Mouse (Mus musculus) midbrain, postnatal 0 days (tissue): Measurements from ENCODE around the gene Cd72. TPM values are rescaled to one million over a fixed set of nuclear protein-coding genes. Genes with fewer than 3 reads are reported as not detected.

ENCODE experiments used
- ATAC-seq: fragments of 200-750 bp; cut with Nextera tagmentation; 2 replicates; pipeline ENCODE4 v1.8.0; 2017; ENCODE audit warnings: moderate number of reproducible peaks, mild to moderate bottlenecking, moderate TSS enrichment, moderate library complexity; ENCODE audit not compliant: low FRiP score
- DNase-seq: peaks from one replicate; pipeline ENCODE4 v3.0.0-alpha.2; 2015; ENCODE audit warnings: low spot score
- H3K27ac ChIP-seq: fragments of 300-500 bp; sonication (generic); 2 replicates; pipeline ENCODE4 v1.5.1; 2014; ENCODE audit warnings: low read depth, mild to moderate bottlenecking, low read length, mixed read lengths
- H3K27me3 ChIP-seq: fragments of 300-500 bp; sonication (generic); 2 replicates; pipeline ENCODE4 v1.6.1; 2014; ENCODE audit warnings: low read length, control low read depth, mixed read lengths; ENCODE audit not compliant: insufficient read depth
- H3K36me3 ChIP-seq: fragments of 300-500 bp; sonication (generic); 2 replicates; pipeline ENCODE4 v1.6.1; 2014; ENCODE audit warnings: low read length, control low read depth, mixed read lengths; ENCODE audit not compliant: insufficient read depth
- H3K4me1 ChIP-seq: fragments of 300-500 bp; sonication (generic); 2 replicates; pipeline ENCODE4 v1.6.1; 2014; ENCODE audit warnings: mild to moderate bottlenecking, control low read depth, antibody characterized with exemption, low read length, mixed read lengths; ENCODE audit not compliant: insufficient read depth
- H3K4me2 ChIP-seq: fragments of 300-500 bp; sonication (generic); 2 replicates; pipeline ENCODE4 v1.6.1; 2014; ENCODE audit warnings: low read depth, mild to moderate bottlenecking, low read length, mixed read lengths; ENCODE audit not compliant: poor library complexity, severe bottlenecking
- H3K4me3 ChIP-seq: fragments of 300-500 bp; sonication (generic); 2 replicates; pipeline ENCODE4 v1.5.1; 2014; ENCODE audit warnings: low read depth, mild to moderate bottlenecking, low read length, moderate library complexity
- H3K9ac ChIP-seq: fragments of 300-500 bp; sonication (generic); replicated peaks from 2 replicates; pipeline ENCODE4 v1.6.1; 2014; ENCODE audit warnings: mild to moderate bottlenecking, low read length, moderate library complexity, mixed read lengths; ENCODE audit not compliant: poor library complexity, severe bottlenecking
- H3K9me3 ChIP-seq: fragments of 300-500 bp; sonication (generic); 2 replicates; pipeline ENCODE4 v1.6.1; 2016; ENCODE audit warnings: low read length, control low read depth
- CTCF ChIP-seq: IDR thresholded peaks from 2 replicates; pipeline ENCODE4 v1.5.1; 2016; ENCODE audit warnings: antibody characterized with exemption, mild to moderate bottlenecking
- WGBS: fragments of 180-500 bp; shearing (Covaris S2); extraction: QIAGEN DNeasy Blood & Tissue Kit; methylation state at CpG from one replicate; pipeline ENCODE4 v1.1.7; 2014; 5-methylcytosine and 5-hydroxymethylcytosine counted together
- polyA plus RNA-seq: library from polyadenylated mRNA; unstranded; fragments of >200 nt; fragmentation: Nextera tagmentation; extraction: Ambion mirVana; gene quantifications from 2 replicates; pipeline ENCODE4 v1.2.1, GENCODE M21; 2015
- total RNA-seq: library from RNA; depleted of rRNA; stranded (reverse); fragments of >200 nt; gene quantifications from 2 replicates; pipeline ENCODE4 v1.2.3, GENCODE M21; 2014

The Cd72 gene
- total and polyA plus RNA-seq, 2 experiments from 2014 or later, result 5.2 TPM; not detected in 1

GRCm38 (mm10) chr4:43428946-43429345 is 25.5 kb downstream of the Cd72 start, which contains the start of gene Fam166b:
Fam166b (minus strand) TSS chr4:43429134.
- 12% methylated on average over 9 of the region's 10 CpGs for WGBS
- Histone ChIP-seq H3K9ac (peak within 1 kb of the TSS; percentile 39; the same call in 1 of the 2 replicates), H3K4me2 (no peak within 1 kb of the TSS; the same call in 1 of the 2 replicates), H3K4me1 (no peaks in the 10 kb centered on the region), H3K9me3 (no peaks in the 10 kb centered on the region), H3K4me3 (no peak within 1 kb of the TSS), H3K36me3 (peaks cover 34% of the 10 kb centered on the region), H3K27ac (0 out of 2 replicates have a peak within 1 kb of the TSS, but pooled peaks have one; percentile 26), H3K27me3 (no peaks in the 10 kb centered on the region)
- ATAC-seq (peak; percentile 39; the same call in 1 of the 2 replicates), DNase-seq (peak; percentile 33)
- no peak for TF ChIP-seq CTCF

- Histone ChIP-seq H3K4me1 (no peaks in the 10 kb centered on the region), H3K36me3 (peaks cover 40% of the 10 kb centered on the region), H3K4me2 (no peak overlapping the region; the same call in 1 of the 2 replicates), H3K9ac (peak overlapping the region; percentile 39; the same call in 1 of the 2 replicates), H3K4me3 (no peak overlapping the region), H3K9me3 (no peaks in the 10 kb centered on the region), H3K27ac (0 out of 2 replicates have a peak overlapping the region, but pooled peaks have one; percentile 26), H3K27me3 (no peaks in the 10 kb centered on the region)
- 27% methylated on average over 16 of the region's 16 CpGs for WGBS
- TF ChIP-seq CTCF, result no peak
- DNase-seq, result no peak
- ATAC-seq, result no peak
These were observed 26.1 kb downstream of the Cd72 start for GRCm38 (mm10) chr4:43428180-43428861.

- Histone ChIP-seq H3K4me1 (no peaks in the 10 kb centered on the region), H3K27ac (0 out of 2 replicates have a peak overlapping the region, but pooled peaks have one; percentile 26), H3K4me3 (no peak overlapping the region), H3K4me2 (no peak overlapping the region; the same call in 1 of the 2 replicates), H3K9me3 (no peaks in the 10 kb centered on the region), H3K27me3 (no peaks in the 10 kb centered on the region), H3K9ac (no peak overlapping the region), H3K36me3 (peaks cover 47% of the 10 kb centered on the region)
- no peak for TF ChIP-seq CTCF
- 30% methylated on average over 23 of the region's 23 CpGs for WGBS
- DNase-seq, result no peak
- ATAC-seq, result no peak
These were observed 26.8 kb downstream of the Cd72 start for GRCm38 (mm10) chr4:43427501-43428179.

GRCm38 (mm10) chr4:43426487-43426886 is 27.9 kb downstream of the Cd72 start:
- WGBS, result 51% methylated on average over 10 of the region's 10 CpGs
- Histone ChIP-seq H3K27me3 (no peaks in the 10 kb centered on the region), H3K36me3 (peaks cover 59% of the 10 kb centered on the region), H3K4me2 (no peak overlapping the region), H3K9ac (no peak overlapping the region), H3K4me3 (no peak overlapping the region), H3K27ac (no peak overlapping the region), H3K9me3 (no peaks in the 10 kb centered on the region), H3K4me1 (no peaks in the 10 kb centered on the region)
- TF ChIP-seq CTCF, result no peak
- 0 out of 2 replicates have a peak, but pooled peaks have one; percentile 9 for ATAC-seq
- no peak for DNase-seq

GRCm38 (mm10) chr4:43425648-43426380 is 28.6 kb downstream of the Cd72 start:
- ATAC-seq (no peak), DNase-seq (no peak)
- Histone ChIP-seq H3K36me3 (peaks cover 65% of the 10 kb centered on the region), H3K4me3 (no peak overlapping the region), H3K4me2 (no peak overlapping the region), H3K4me1 (no peaks in the 10 kb centered on the region), H3K27ac (no peak overlapping the region), H3K9ac (0 out of 2 replicates have a peak overlapping the region, but pooled peaks have one; percentile 24), H3K27me3 (no peaks in the 10 kb centered on the region), H3K9me3 (no peaks in the 10 kb centered on the region)
- no peak for TF ChIP-seq CTCF
- WGBS, result 27% methylated on average over 31 of the region's 31 CpGs
